Mouse (Mus musculus): ENCODE results near the gene Tmem208. TPM values are rescaled to one million over a fixed set of nuclear protein-coding genes. Genes with fewer than 3 reads are reported as not detected.

Gene Tmem208
- polyA plus RNA-seq, 1 experiment from 2014 or later, result 88.6 TPM

DNA sequence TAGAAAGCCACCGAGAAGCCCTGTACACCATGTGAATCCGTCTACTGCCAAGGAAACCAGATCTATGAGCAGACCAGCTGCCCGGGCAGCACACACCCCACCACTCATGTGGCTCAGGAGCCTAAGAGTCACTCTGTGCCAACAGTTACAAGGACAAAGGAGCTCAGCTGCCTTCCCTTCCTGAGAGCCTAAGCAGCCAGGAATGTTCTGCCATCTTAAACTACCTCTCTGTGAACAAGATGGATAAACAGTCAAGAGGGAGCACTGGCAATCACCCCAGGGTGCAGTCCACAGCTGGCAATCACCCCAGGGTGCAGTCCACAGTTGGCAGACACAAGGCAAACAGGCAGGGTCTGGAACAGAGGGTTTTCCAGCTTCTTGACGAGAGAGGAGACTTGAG is 8.2 kb upstream of the Tmem208 start:
- Histone ChIP-seq H3K4me1 (ENCODE audit: control insufficient read depth in 2 of 2, insufficient read depth in 2 of 2, low read length in 2 of 2) (peaks cover 18 to 32% of the 10 kb centered on the region in 2 experiments), H3K9me3 (ENCODE audit: control insufficient read depth, low read length) (no peaks in the 10 kb centered on the region), H3K27me3 (ENCODE audit: control insufficient read depth, insufficient read depth, low read length) (no peaks in the 10 kb centered on the region), H3K36me3 (ENCODE audit: control insufficient read depth, insufficient read depth, low read length) (peaks cover 74% of the 10 kb centered on the region), H3K27ac (replicated peaks in 1 of 2; ENCODE audit: control insufficient read depth in 1 of 2, insufficient read depth in 1 of 2, low read depth in 2 of 2, low read length in 2 of 2) (no peak overlapping the region), H3K4me2 (ENCODE audit: low read length) (no peak overlapping the region), H3K4me3 (ENCODE audit: control insufficient read depth in 1 of 2, insufficient read depth in 1 of 2, low read depth in 1 of 2, low read length in 2 of 2) (no peak overlapping the region), H3K9ac (ENCODE audit: low read length) (no peak overlapping the region)
- 88% methylated on average over 4 of the region's 4 CpGs for WGBS
- ATAC-seq (ENCODE audit: insufficient number of reproducible peaks, insufficient read depth, low FRiP score, low read depth), result no peak

DNA sequence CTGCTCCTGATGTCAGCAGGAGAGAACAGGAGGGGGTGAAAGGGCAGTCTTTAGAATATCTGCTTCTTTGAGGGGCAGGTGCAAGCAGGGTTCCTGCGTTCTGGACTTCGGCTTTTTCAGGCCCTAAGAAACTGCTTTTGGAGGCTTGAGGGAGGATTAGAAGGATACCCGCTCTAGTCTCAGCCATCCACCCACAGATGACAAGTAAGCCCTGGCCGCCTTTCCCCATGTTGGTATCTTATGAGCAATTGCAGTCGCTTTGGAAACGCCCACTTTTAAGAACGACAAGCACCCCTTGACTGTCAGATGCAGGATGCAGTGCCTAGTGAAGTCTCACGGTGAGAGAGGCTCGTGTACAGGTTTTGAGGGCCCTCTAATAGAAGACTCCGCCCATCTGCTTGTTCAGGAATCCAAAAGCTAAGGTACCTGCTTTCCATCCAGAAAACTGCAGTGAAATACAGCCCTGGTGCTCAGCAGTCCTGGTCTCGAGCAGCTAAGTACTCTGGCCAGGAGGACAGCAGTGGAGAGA is 7.4 kb upstream of the Tmem208 start:
- Histone ChIP-seq H3K27ac (replicated peaks in 1 of 2; ENCODE audit: control insufficient read depth in 1 of 2, insufficient read depth in 1 of 2, low read depth in 2 of 2, low read length in 2 of 2) (no peak overlapping the region), H3K27me3 (ENCODE audit: control insufficient read depth, insufficient read depth, low read length) (no peaks in the 10 kb centered on the region), H3K36me3 (ENCODE audit: control insufficient read depth, insufficient read depth, low read length) (peaks cover 72% of the 10 kb centered on the region), H3K9ac (ENCODE audit: low read length) (no peak overlapping the region), H3K9me3 (ENCODE audit: control insufficient read depth, low read length) (no peaks in the 10 kb centered on the region), H3K4me3 (ENCODE audit: control insufficient read depth in 1 of 2, insufficient read depth in 1 of 2, low read depth in 1 of 2, low read length in 2 of 2) (no peak overlapping the region), H3K4me2 (ENCODE audit: low read length) (no peak overlapping the region), H3K4me1 (ENCODE audit: control insufficient read depth in 2 of 2, insufficient read depth in 2 of 2, low read length in 2 of 2) (peaks cover 12 to 25% of the 10 kb centered on the region in 2 experiments; a peak in 3 of 4 replicates)
- ATAC-seq (ENCODE audit: insufficient number of reproducible peaks, insufficient read depth, low FRiP score, low read depth), result no peak
- 75% methylated on average over 11 of the region's 11 CpGs for WGBS

DNA sequence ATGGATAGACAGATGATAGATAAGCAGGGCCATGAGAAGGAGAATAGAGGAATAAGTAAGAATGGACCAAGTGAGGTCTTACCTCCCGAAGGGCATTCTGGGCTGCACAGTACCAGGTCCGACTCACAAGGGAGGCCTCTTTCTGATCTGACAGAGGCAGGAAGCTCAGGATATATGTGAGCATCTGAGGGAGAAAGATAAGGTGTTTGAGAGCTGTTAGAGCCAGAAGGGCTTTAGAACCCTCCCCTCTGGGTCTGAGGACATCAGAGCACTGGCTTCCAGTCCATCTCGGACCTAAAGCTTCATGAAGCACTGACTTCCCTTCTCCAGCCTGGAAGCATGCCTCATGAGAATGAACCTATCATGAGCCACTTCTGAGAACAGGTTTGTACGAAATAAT is 3.0 kb upstream of the Tmem208 start:
- no peak overlapping the region for H3K9ac ChIP-seq (ENCODE audit: low read length)
- H3K27ac ChIP-seq (replicated peaks in 1 of 2; ENCODE audit: control insufficient read depth in 1 of 2, insufficient read depth in 1 of 2, low read depth in 2 of 2, low read length in 2 of 2), result no peak overlapping the region
- no peak for ATAC-seq (ENCODE audit: insufficient number of reproducible peaks, insufficient read depth, low FRiP score, low read depth)
- no peak overlapping the region for H3K4me2 ChIP-seq (ENCODE audit: low read length)
- 66% methylated on average over 4 of the region's 4 CpGs for WGBS
- H3K9me3 ChIP-seq (ENCODE audit: control insufficient read depth, low read length), result no peaks in the 10 kb centered on the region
- peaks cover 36% of the 10 kb centered on the region for H3K36me3 ChIP-seq (ENCODE audit: control insufficient read depth, insufficient read depth, low read length)
- no peaks in the 10 kb centered on the region for H3K27me3 ChIP-seq (ENCODE audit: control insufficient read depth, insufficient read depth, low read length)
- no peak overlapping the region for H3K4me3 ChIP-seq (ENCODE audit: control insufficient read depth in 1 of 2, insufficient read depth in 1 of 2, low read depth in 1 of 2, low read length in 2 of 2)
- peaks cover 6 to 22% of the 10 kb centered on the region in 2 experiments for H3K4me1 ChIP-seq (ENCODE audit: control insufficient read depth in 2 of 2, insufficient read depth in 2 of 2, low read length in 2 of 2)

DNA sequence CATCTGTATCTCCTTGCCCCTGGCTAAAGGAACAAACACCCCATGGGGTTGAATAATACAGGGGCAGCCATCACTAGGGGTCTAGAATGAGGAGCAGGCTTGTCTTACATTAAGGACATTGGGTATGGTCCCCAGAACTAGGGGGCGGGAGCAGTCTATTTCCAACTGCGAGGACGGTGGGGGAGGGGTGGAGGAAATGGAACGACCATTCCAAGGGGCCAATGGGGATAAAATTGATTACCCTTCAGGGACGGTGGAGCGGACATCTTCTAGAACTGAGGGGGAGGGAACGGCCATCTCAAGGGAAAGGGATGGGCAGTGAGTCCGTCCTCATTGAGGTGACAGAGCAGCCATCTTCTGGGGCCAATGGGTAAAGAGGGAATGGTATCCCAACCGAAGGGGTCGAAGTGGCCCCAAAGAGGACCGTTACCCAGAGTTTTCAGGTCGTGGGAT is 487 bp upstream of the Tmem208 start:
- Histone ChIP-seq H3K9me3 (ENCODE audit: control insufficient read depth, low read length) (no peaks in the 10 kb centered on the region), H3K9ac (ENCODE audit: low read length) (peak overlapping the region; percentile 92), H3K4me1 (ENCODE audit: control insufficient read depth in 2 of 2, insufficient read depth in 2 of 2, low read length in 2 of 2) (peaks cover 6 to 17% of the 10 kb centered on the region in 2 experiments), H3K27me3 (ENCODE audit: control insufficient read depth, insufficient read depth, low read length) (no peaks in the 10 kb centered on the region), H3K4me2 (ENCODE audit: low read length) (peak overlapping the region; percentile 88), H3K4me3 (ENCODE audit: control insufficient read depth in 1 of 2, insufficient read depth in 1 of 2, low read depth in 1 of 2, low read length in 2 of 2) (peak overlapping the region; percentile 87 to 89), H3K36me3 (ENCODE audit: control insufficient read depth, insufficient read depth, low read length) (peaks cover 51% of the 10 kb centered on the region), H3K27ac (replicated peaks in 1 of 2; ENCODE audit: control insufficient read depth in 1 of 2, insufficient read depth in 1 of 2, low read depth in 2 of 2, low read length in 2 of 2) (peak overlapping the region; percentile 58 to 70)
- under 1% methylated on average over 12 of the region's 12 CpGs for WGBS
- peak; percentile 18; the same call in 1 of the 2 replicates for ATAC-seq (ENCODE audit: insufficient number of reproducible peaks, insufficient read depth, low FRiP score, low read depth)

DNA sequence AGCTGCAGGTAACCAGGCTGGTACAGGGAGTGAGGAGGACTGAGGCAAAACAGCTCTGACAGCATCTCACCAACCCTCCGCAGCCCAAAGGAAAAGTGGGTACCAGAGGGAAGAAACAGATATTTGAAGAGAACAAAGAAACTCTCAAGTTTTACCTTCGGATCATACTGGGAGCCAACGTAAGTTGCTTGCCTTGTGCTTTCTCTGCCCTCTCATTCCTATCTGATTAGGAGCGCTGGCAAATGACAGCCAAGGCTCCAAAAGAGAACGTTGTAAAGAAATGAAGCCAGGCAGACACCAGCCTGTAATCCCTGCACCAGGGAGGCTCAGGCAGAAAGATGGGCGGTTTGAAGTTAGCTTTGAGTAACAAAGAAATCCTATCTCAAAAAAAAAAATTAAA is 814 bp downstream of the Tmem208 start:
- Histone ChIP-seq H3K9me3 (ENCODE audit: control insufficient read depth, low read length) (no peaks in the 10 kb centered on the region), H3K4me2 (ENCODE audit: low read length) (peak overlapping the region; percentile 88), H3K4me1 (ENCODE audit: control insufficient read depth in 2 of 2, insufficient read depth in 2 of 2, low read length in 2 of 2) (peaks cover 6 to 17% of the 10 kb centered on the region in 2 experiments), H3K9ac (ENCODE audit: low read length) (peak overlapping the region; percentile 92), H3K27me3 (ENCODE audit: control insufficient read depth, insufficient read depth, low read length) (no peaks in the 10 kb centered on the region), H3K36me3 (ENCODE audit: control insufficient read depth, insufficient read depth, low read length) (peaks cover 56% of the 10 kb centered on the region), H3K27ac (replicated peaks in 1 of 2; ENCODE audit: control insufficient read depth in 1 of 2, insufficient read depth in 1 of 2, low read depth in 2 of 2, low read length in 2 of 2) (peak overlapping the region; percentile 70 to 78; a peak in 3 of 4 replicates), H3K4me3 (ENCODE audit: control insufficient read depth in 1 of 2, insufficient read depth in 1 of 2, low read depth in 1 of 2, low read length in 2 of 2) (peak overlapping the region; percentile 87 to 89)
- 27% methylated on average over 6 of the region's 6 CpGs for WGBS
- ATAC-seq (ENCODE audit: insufficient number of reproducible peaks, insufficient read depth, low FRiP score, low read depth), result no peak

DNA sequence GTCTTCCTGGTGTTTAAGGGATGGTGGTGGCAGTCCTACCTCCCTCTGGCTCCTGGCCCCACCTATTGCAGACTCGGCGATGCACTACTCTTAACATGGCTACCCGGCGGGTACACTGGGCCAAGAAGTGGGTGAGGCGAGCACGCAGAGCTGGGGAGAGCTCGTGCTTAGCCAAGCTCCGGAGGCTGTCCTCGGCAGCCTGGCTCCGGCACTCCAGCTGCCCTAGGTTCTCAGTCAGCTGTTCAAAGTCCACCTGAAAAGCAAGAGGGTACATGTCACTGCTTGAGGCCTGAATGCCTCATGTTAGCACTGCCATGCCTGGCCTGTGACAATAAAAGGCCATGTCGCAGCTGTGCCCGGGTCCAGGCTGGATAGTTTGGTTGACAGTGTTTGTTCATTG is 4.2 kb downstream of the Tmem208 start:
- no peak for ATAC-seq (ENCODE audit: insufficient number of reproducible peaks, insufficient read depth, low FRiP score, low read depth)
- no peak overlapping the region for H3K9ac ChIP-seq (ENCODE audit: low read length)
- no peak overlapping the region for H3K4me3 ChIP-seq (ENCODE audit: control insufficient read depth in 1 of 2, insufficient read depth in 1 of 2, low read depth in 1 of 2, low read length in 2 of 2)
- 94% methylated on average over 12 of the region's 12 CpGs for WGBS
- no peak overlapping the region for H3K4me2 ChIP-seq (ENCODE audit: low read length)
- H3K27ac ChIP-seq (replicated peaks in 1 of 2; ENCODE audit: control insufficient read depth in 1 of 2, insufficient read depth in 1 of 2, low read depth in 2 of 2, low read length in 2 of 2), result no peak overlapping the region
- no peaks in the 10 kb centered on the region for H3K27me3 ChIP-seq (ENCODE audit: control insufficient read depth, insufficient read depth, low read length)
- H3K9me3 ChIP-seq (ENCODE audit: control insufficient read depth, low read length), result no peaks in the 10 kb centered on the region
- peaks cover 6 to 13% of the 10 kb centered on the region in 2 experiments for H3K4me1 ChIP-seq (ENCODE audit: control insufficient read depth in 2 of 2, insufficient read depth in 2 of 2, low read length in 2 of 2)
- peaks cover 74% of the 10 kb centered on the region for H3K36me3 ChIP-seq (ENCODE audit: control insufficient read depth, insufficient read depth, low read length)

DNA sequence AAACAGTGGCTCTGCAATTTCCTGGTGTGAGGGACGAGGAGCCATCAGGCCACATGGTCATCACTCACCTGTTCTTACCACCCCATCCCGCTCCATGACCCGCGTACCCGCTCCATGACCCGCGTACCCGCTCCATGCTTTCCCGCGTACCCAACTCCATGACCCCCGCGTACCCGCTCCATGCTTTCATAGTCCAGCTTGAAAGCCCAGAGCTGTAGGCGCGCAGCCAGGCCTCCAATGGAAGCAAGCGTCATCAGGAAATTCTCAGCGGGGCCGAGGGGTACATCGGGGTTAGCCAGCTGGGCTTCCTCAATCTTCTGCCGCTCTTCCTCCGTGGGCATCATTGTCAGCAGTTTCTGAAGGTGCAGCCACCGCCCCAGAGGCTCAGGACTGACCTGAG is 5.3 kb downstream of the Tmem208 start:
- WGBS, result 93% methylated on average over 22 of the region's 22 CpGs
- Histone ChIP-seq H3K27me3 (ENCODE audit: control insufficient read depth, insufficient read depth, low read length) (no peaks in the 10 kb centered on the region), H3K27ac (replicated peaks in 1 of 2; ENCODE audit: control insufficient read depth in 1 of 2, insufficient read depth in 1 of 2, low read depth in 2 of 2, low read length in 2 of 2) (no peak overlapping the region), H3K4me2 (ENCODE audit: low read length) (no peak overlapping the region), H3K9me3 (ENCODE audit: control insufficient read depth, low read length) (no peaks in the 10 kb centered on the region), H3K36me3 (ENCODE audit: control insufficient read depth, insufficient read depth, low read length) (peaks cover 86% of the 10 kb centered on the region), H3K4me3 (ENCODE audit: control insufficient read depth in 1 of 2, insufficient read depth in 1 of 2, low read depth in 1 of 2, low read length in 2 of 2) (no peak overlapping the region), H3K4me1 (ENCODE audit: control insufficient read depth in 2 of 2, insufficient read depth in 2 of 2, low read length in 2 of 2) (peaks cover 3 to 9% of the 10 kb centered on the region in 2 experiments; a peak in 3 of 4 replicates), H3K9ac (ENCODE audit: low read length) (no peak overlapping the region)
- no peak for ATAC-seq (ENCODE audit: insufficient number of reproducible peaks, insufficient read depth, low FRiP score, low read depth)

DNA sequence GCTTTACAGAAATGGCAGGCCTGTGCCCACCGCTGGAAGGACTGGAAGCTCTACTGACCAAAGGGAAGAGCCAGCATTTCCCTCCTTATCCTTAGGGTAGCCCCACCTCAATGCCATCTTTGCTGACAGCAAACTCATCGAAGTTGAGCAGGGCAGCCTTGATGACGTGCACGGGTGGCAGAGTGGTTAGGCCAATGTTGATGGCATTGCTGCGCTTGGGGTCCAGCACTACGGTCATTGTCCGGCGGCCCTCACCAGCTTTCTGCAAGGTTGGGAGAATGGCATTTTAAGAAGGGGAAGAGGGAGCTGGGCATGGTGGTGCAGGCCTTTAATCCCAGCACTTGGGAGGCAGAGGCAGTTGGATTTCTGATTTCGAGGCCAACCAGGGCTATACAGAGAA is 5.8 kb downstream of the Tmem208 start:
- H3K4me1 ChIP-seq (ENCODE audit: control insufficient read depth in 2 of 2, insufficient read depth in 2 of 2, low read length in 2 of 2), result peaks cover 3 to 7% of the 10 kb centered on the region in 2 experiments; a peak in 3 of 4 replicates
- 93% methylated on average over 9 of the region's 9 CpGs for WGBS
- H3K9me3 ChIP-seq (ENCODE audit: control insufficient read depth, low read length), result no peaks in the 10 kb centered on the region
- H3K27ac ChIP-seq (replicated peaks in 1 of 2; ENCODE audit: control insufficient read depth in 1 of 2, insufficient read depth in 1 of 2, low read depth in 2 of 2, low read length in 2 of 2), result no peak overlapping the region
- H3K27me3 ChIP-seq (ENCODE audit: control insufficient read depth, insufficient read depth, low read length), result no peaks in the 10 kb centered on the region
- ATAC-seq (ENCODE audit: insufficient number of reproducible peaks, insufficient read depth, low FRiP score, low read depth), result no peak
- H3K36me3 ChIP-seq (ENCODE audit: control insufficient read depth, insufficient read depth, low read length), result peaks cover 90% of the 10 kb centered on the region
- no peak overlapping the region for H3K4me3 ChIP-seq (ENCODE audit: control insufficient read depth in 1 of 2, insufficient read depth in 1 of 2, low read depth in 1 of 2, low read length in 2 of 2)
- H3K4me2 ChIP-seq (ENCODE audit: low read length), result no peak overlapping the region
- no peak overlapping the region for H3K9ac ChIP-seq (ENCODE audit: low read length)
